Mouse (Mus musculus) layer of hippocampus, adult 9-11 months (tissue): Measurements from ENCODE around the gene Sprr2h.

Experiments used
- DNase-seq: peaks from one replicate; pipeline ENCODE4 v3.0.0; 2022

Gene Sprr2h

GRCm38 (mm10) chr3:92385385-92385784 lies at the start of gene Sprr2h:
Gene Sprr2h, plus strand, starts transcription at chr3:92385685.
- no peak for DNase-seq

- DNase-seq: no peak
Observed at GRCm38 (mm10) chr3:92336278-92336677, 49.2 kb upstream of the Sprr2h start.

- no peak for DNase-seq
Observed at GRCm38 (mm10) chr3:92338840-92339239, 46.6 kb upstream of the Sprr2h start, which contains the start of gene Sprr2d. Gene Sprr2d, plus strand, starts transcription at chr3:92339140.

- DNase-seq: no peak
Observed at GRCm38 (mm10) chr3:92351843-92352242, 33.6 kb upstream of the Sprr2h start, which contains the start of gene Sprr2e. Gene Sprr2e, plus strand, starts transcription at chr3:92352143.

- no peak for DNase-seq
Observed at GRCm38 (mm10) chr3:92361619-92362018, 23.9 kb upstream of the Sprr2h start.

- no peak for DNase-seq
Observed at GRCm38 (mm10) chr3:92364887-92365286, 20.6 kb upstream of the Sprr2h start, which contains the start of gene Sprr2f. Gene Sprr2f, plus strand, starts transcription at chr3:92365187.

- no peak for DNase-seq
Observed at GRCm38 (mm10) chr3:92373613-92374012, 11.9 kb upstream of the Sprr2h start.

- DNase-seq: no peak
Observed at GRCm38 (mm10) chr3:92394301-92394700, 8.8 kb downstream of the Sprr2h start.

GRCm38 (mm10) chr3:92407691-92408090 lies 22.2 kb downstream of the Sprr2h start, which contains the start of gene Sprr2i:
Gene Sprr2i, plus strand, starts transcription at chr3:92407991.
- no peak for DNase-seq

GRCm38 (mm10) chr3:92417782-92418181 lies 32.3 kb downstream of the Sprr2h start, which contains the start of gene Sprr2j-ps:
Gene Sprr2j-ps, plus strand, starts transcription at chr3:92418082.
- no peak for DNase-seq

- DNase-seq: no peak
Observed at GRCm38 (mm10) chr3:92429323-92429722, 43.8 kb downstream of the Sprr2h start, which contains the start of gene Gm9774. Gene Gm9774, minus strand, starts transcription at chr3:92429423.

- DNase-seq: no peak
Observed at GRCm38 (mm10) chr3:92432282-92432681, 46.8 kb downstream of the Sprr2h start, which contains the start of gene Sprr2k. Gene Sprr2k, plus strand, starts transcription at chr3:92432582.
